Mouse (Mus musculus): ENCODE data around the gene Pde6h. TPM values are rescaled to one million over a fixed set of nuclear protein-coding genes. Genes with fewer than 3 reads are reported as not detected.

Gene Pde6h
- polyA plus RNA-seq, 1 experiment from 2014 or later, result 0.08 TPM

DNA sequence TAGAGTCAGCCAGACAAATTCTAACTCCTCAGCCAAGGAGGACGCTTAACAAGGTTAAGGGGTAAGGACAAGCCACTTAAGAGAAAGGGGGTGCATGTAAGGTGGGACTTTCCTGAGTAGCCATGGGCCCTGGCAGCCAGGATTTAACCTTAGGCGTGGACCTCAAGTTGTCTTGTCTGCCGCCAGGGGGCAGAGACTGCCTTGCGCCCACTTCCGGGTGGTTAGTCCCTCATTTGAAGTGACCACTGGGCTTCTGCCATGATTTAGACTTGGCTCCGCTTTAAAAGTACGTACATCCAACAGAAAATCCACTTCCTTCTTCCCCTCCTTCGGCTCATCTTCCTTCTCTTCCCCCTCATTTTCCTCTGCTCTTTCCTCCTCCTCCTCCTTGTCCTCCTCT, 71.9 kb downstream of the Pde6h start:
- ATAC-seq, result no peak
- Histone ChIP-seq H3K36me3 (ENCODE audit: control insufficient read depth, insufficient read depth, low read length) (no peaks in the 10 kb centered on the region), H3K9ac (ENCODE audit: low read depth, low read length) (no peak overlapping the region), H3K27me3 (ENCODE audit: control insufficient read depth, insufficient read depth, low read depth, low read length) (no peaks in the 10 kb centered on the region), H3K9me3 (replicated peaks; ENCODE audit: control insufficient read depth, low read length, poor library complexity, severe bottlenecking) (no peaks in the 10 kb centered on the region), H3K27ac (ENCODE audit: low read length) (no peak overlapping the region), H3K4me1 (ENCODE audit: control insufficient read depth, insufficient read depth, low read length) (peaks cover 7% of the 10 kb centered on the region), H3K4me2 (ENCODE audit: low read length) (no peak overlapping the region), H3K4me3 (ENCODE audit: low read depth, low read length) (no peak overlapping the region)
- 67% methylated on average over 8 of the region's 8 CpGs for WGBS

DNA sequence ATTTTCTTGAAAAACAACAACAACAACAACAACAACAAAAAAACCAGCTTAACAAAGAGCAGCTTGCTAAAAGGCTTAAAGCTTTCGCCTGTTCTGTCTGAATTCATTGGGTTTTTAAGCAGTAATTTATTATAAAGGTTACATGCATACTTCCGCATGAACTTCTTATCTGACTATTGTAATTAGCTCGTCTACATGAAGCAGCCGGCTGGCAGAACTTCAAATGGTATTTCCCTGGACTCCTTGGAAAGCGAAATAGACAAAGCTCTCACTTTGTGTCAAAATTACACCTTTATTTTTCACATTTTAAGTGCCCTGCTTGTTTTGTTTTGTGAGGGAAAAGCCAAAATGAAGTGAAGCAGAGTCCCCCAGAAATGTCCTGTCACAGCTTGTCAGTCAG, 72.7 kb downstream of the Pde6h start:
- Histone ChIP-seq H3K9me3 (replicated peaks; ENCODE audit: control insufficient read depth, low read length, poor library complexity, severe bottlenecking) (no peaks in the 10 kb centered on the region), H3K4me3 (ENCODE audit: low read depth, low read length) (no peak overlapping the region), H3K4me1 (ENCODE audit: control insufficient read depth, insufficient read depth, low read length) (peaks cover 5% of the 10 kb centered on the region), H3K27me3 (ENCODE audit: control insufficient read depth, insufficient read depth, low read depth, low read length) (no peaks in the 10 kb centered on the region), H3K36me3 (ENCODE audit: control insufficient read depth, insufficient read depth, low read length) (no peaks in the 10 kb centered on the region), H3K4me2 (ENCODE audit: low read length) (no peak overlapping the region), H3K9ac (ENCODE audit: low read depth, low read length) (no peak overlapping the region), H3K27ac (ENCODE audit: low read length) (no peak overlapping the region)
- WGBS, result 61% methylated on average over 5 of the region's 5 CpGs
- no peak for ATAC-seq

DNA sequence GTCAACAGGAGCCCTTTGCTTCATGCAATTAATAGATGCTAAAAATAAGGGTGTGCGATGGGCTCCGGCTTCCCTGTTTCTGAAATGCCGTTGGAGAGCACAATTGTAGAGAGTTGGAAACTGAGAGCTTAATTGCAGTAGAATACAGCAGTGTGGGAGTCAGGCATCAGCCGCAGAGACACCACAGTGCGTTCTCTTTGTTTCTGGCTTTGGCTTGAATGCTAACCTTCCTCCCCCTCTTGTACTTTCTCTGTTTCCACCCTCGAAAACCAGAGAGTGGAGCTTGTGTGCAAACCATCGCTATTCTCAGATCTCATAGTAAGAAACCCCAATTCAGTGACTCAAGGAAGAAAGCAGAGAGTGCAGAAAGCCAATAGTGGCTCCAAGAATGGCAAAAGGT, 74.5 kb downstream of the Pde6h start:
- H3K9me3 ChIP-seq (replicated peaks; ENCODE audit: control insufficient read depth, low read length, poor library complexity, severe bottlenecking), result no peaks in the 10 kb centered on the region
- no peak overlapping the region for H3K4me2 ChIP-seq (ENCODE audit: low read length)
- no peaks in the 10 kb centered on the region for H3K36me3 ChIP-seq (ENCODE audit: control insufficient read depth, insufficient read depth, low read length)
- no peak overlapping the region for H3K9ac ChIP-seq (ENCODE audit: low read depth, low read length)
- H3K27me3 ChIP-seq (ENCODE audit: control insufficient read depth, insufficient read depth, low read depth, low read length), result no peaks in the 10 kb centered on the region
- no peak overlapping the region for H3K27ac ChIP-seq (ENCODE audit: low read length)
- ATAC-seq, result no peak
- H3K4me3 ChIP-seq (ENCODE audit: low read depth, low read length), result no peak overlapping the region
- H3K4me1 ChIP-seq (ENCODE audit: control insufficient read depth, insufficient read depth, low read length), result peaks cover 5% of the 10 kb centered on the region; the same call in 1 of the 2 replicates
- 86% methylated on average over 7 of the region's 7 CpGs for WGBS

DNA sequence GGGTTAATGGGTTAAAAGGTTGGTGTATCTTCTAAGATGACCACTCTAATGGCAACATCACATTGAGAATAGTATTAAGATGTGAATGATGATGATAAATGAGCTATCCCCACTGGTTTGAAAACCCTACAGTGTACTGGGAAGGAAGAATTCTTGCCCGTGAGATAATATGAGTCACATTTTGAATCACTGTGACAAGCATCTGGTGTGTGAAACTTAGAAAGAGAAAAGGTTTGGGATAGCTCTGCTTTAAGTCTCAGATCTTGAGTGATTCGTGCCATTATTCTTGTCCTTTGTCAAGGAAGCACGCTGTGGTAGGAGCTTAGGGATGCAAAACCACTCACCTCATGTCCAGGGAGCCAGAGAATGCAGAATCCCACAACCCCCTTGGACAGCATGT, 75.4 kb downstream of the Pde6h start:
- H3K4me3 ChIP-seq (ENCODE audit: low read depth, low read length), result no peak overlapping the region
- 86% methylated on average over 3 of the region's 3 CpGs for WGBS

DNA sequence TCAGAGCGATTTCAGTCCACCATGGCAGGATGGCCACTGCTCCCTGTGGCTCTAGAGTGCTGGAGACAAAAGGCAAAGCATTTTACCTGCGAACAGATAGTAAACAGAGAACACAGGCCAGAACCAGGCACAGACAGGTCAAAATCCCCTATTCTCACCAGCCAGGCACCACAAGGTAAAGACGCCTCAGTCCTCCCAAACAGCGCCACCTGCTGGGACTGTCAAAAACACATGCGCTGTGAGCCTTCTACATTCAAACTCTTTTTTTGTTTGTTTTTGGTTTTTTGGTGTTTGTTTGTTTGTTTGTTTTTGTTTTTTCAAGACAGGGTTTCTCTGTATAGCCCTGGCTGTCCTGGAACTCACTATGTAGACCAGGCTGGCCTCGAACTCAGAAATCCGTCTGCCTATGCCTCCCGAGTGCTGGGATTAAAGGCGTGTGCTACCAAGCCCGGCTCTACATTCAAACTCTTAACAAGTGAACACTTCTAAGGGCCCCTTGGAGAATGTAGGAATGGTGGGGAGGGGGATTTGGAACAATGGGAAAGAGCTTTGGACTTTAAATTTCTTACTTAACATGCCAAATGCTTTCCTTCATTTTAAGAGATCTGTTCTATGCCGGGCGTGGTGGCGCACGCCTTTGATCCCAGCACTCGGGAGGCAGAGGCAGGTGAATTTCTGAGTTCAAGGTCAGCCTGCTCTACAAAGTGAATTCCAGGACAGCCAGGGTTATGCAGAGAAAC, 76.2 kb downstream of the Pde6h start:
- Histone ChIP-seq H3K9me3 (replicated peaks; ENCODE audit: control insufficient read depth, low read length, poor library complexity, severe bottlenecking) (no peaks in the 10 kb centered on the region), H3K4me2 (ENCODE audit: low read length) (no peak overlapping the region), H3K27me3 (ENCODE audit: control insufficient read depth, insufficient read depth, low read depth, low read length) (no peaks in the 10 kb centered on the region), H3K4me1 (ENCODE audit: control insufficient read depth, insufficient read depth, low read length) (peaks cover 5% of the 10 kb centered on the region; the same call in 1 of the 2 replicates), H3K4me3 (ENCODE audit: low read depth, low read length) (no peak overlapping the region), H3K36me3 (ENCODE audit: control insufficient read depth, insufficient read depth, low read length) (no peaks in the 10 kb centered on the region), H3K27ac (ENCODE audit: low read length) (no peak overlapping the region), H3K9ac (ENCODE audit: low read depth, low read length) (no peak overlapping the region)
- ATAC-seq, result no peak
- 90% methylated on average over 15 of the region's 15 CpGs for WGBS

More for the DNA sequence above, 75.4 kb downstream of the Pde6h start:
- H3K9ac ChIP-seq (ENCODE audit: low read depth, low read length), result no peak overlapping the region
- no peak overlapping the region for H3K4me2 ChIP-seq (ENCODE audit: low read length)
- H3K27ac ChIP-seq (ENCODE audit: low read length), result no peak overlapping the region
- H3K27me3 ChIP-seq (ENCODE audit: control insufficient read depth, insufficient read depth, low read depth, low read length), result no peaks in the 10 kb centered on the region
- ATAC-seq, result no peak
- no peaks in the 10 kb centered on the region for H3K9me3 ChIP-seq (replicated peaks; ENCODE audit: control insufficient read depth, low read length, poor library complexity, severe bottlenecking)
- H3K36me3 ChIP-seq (ENCODE audit: control insufficient read depth, insufficient read depth, low read length), result no peaks in the 10 kb centered on the region
- peaks cover 5% of the 10 kb centered on the region; the same call in 1 of the 2 replicates for H3K4me1 ChIP-seq (ENCODE audit: control insufficient read depth, insufficient read depth, low read length)

DNA sequence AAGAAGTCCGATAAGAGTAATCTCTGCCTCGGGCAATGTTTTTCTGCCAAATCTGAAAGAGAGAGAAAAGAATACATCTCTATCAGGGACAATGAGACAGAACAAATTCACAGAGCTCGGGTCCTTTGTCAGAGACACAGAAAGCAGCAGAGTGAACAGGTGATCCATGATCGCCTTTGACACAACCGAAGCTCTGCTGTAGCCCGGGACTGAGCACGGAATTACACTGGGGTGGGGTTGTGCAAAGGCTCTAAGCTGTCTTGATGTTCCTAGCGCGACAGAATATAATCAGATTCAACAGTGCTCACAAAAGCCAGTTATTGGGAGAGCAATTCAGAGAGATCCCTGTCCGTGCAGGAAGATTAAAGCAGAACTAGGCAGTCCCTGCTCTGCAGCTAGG, 77.1 kb downstream of the Pde6h start:
- WGBS, result 34% methylated on average over 10 of the region's 10 CpGs

DNA sequence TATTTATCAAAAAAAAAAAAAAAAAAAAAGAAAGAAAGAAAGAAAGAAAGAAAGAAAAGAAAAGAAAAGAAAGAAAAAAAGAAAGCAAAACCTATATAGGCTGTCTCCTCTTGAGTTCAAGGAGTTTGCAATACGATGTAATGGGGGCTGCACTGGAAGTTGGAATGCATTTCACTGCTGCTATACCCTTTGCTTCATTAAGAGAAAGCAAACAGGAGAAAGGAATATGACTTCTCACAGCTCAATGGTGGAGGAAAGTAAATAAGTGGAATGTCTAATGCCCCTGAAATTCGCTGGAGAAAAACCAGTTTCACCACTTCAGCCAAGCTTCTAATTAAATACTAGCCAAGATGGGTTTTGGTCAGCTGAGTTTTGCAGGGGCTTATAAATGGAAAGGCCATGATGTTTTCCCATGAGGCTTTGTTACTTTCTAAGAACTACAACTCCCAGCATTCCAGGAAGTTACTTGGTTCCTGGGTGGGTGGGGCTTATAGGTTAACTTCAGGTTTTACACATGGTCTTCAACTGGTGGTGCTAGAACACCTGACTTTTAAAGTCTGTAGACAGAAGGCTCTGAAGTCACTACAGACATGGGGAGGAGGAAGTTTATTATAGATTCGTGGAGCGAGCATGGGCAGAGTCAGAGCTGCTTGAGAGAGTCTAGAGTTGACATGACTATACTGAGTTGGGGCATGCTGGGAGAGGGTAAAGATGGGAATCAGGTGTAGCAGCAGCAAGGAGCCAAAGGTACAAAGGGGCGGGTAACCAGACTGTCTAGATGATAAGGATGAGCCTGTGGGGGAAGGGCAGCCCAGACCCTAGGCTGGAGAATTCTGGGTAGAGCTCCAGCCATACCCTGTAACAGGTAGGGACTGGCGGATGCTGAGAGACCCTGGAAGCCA, 77.9 kb downstream of the Pde6h start:
- peaks cover 5% of the 10 kb centered on the region; the same call in 1 of the 2 replicates for H3K4me1 ChIP-seq (ENCODE audit: control insufficient read depth, insufficient read depth, low read length)
- H3K4me3 ChIP-seq (ENCODE audit: low read depth, low read length), result no peak overlapping the region
- peak; percentile 30; the same call in 1 of the 2 replicates for ATAC-seq
- WGBS, result 81% methylated on average over 6 of the region's 6 CpGs
- H3K36me3 ChIP-seq (ENCODE audit: control insufficient read depth, insufficient read depth, low read length), result no peaks in the 10 kb centered on the region
- no peaks in the 10 kb centered on the region for H3K9me3 ChIP-seq (replicated peaks; ENCODE audit: control insufficient read depth, low read length, poor library complexity, severe bottlenecking)
- no peak overlapping the region for H3K27ac ChIP-seq (ENCODE audit: low read length)
- no peak overlapping the region for H3K4me2 ChIP-seq (ENCODE audit: low read length)
- H3K9ac ChIP-seq (ENCODE audit: low read depth, low read length), result no peak overlapping the region
- H3K27me3 ChIP-seq (ENCODE audit: control insufficient read depth, insufficient read depth, low read depth, low read length), result no peaks in the 10 kb centered on the region

More for the DNA sequence above, 77.1 kb downstream of the Pde6h start:
- ATAC-seq, result peak; percentile 66
- Histone ChIP-seq H3K4me1 (ENCODE audit: control insufficient read depth, insufficient read depth, low read length) (peaks cover 5% of the 10 kb centered on the region; the same call in 1 of the 2 replicates), H3K4me2 (ENCODE audit: low read length) (peak overlapping the region; percentile 22; the same call in 1 of the 2 replicates), H3K36me3 (ENCODE audit: control insufficient read depth, insufficient read depth, low read length) (no peaks in the 10 kb centered on the region), H3K27me3 (ENCODE audit: control insufficient read depth, insufficient read depth, low read depth, low read length) (no peaks in the 10 kb centered on the region), H3K9me3 (replicated peaks; ENCODE audit: control insufficient read depth, low read length, poor library complexity, severe bottlenecking) (no peaks in the 10 kb centered on the region), H3K4me3 (ENCODE audit: low read depth, low read length) (no peak overlapping the region), H3K9ac (ENCODE audit: low read depth, low read length) (peak overlapping the region; percentile 20; the same call in 1 of the 2 replicates), H3K27ac (ENCODE audit: low read length) (peak overlapping the region; percentile 42; the same call in 1 of the 2 replicates)

DNA sequence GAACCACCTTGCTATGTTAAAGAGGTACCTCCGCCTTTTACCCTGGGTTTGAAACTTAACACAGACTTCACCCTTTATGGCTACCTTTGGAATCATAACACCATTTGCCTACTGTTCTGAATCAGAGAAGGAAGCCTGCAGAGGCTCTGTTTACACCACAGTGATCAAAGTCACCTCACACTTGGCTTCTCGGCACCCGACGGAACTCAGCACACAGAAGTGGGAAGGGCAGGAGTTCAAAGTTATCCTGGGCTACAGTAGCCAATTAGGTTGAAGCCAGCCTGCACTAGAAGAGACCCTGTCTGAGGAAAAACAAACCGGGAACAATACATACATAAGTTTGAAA, 78.5 kb downstream of the Pde6h start:
- H3K4me2 ChIP-seq (ENCODE audit: low read length), result no peak overlapping the region
- H3K9me3 ChIP-seq (replicated peaks; ENCODE audit: control insufficient read depth, low read length, poor library complexity, severe bottlenecking), result no peaks in the 10 kb centered on the region
- no peak overlapping the region for H3K9ac ChIP-seq (ENCODE audit: low read depth, low read length)
- no peak overlapping the region for H3K27ac ChIP-seq (ENCODE audit: low read length)
- peaks cover 5% of the 10 kb centered on the region; the same call in 1 of the 2 replicates for H3K4me1 ChIP-seq (ENCODE audit: control insufficient read depth, insufficient read depth, low read length)
- 88% methylated on average over 5 of the region's 5 CpGs for WGBS
- ATAC-seq, result no peak
- no peak overlapping the region for H3K4me3 ChIP-seq (ENCODE audit: low read depth, low read length)
- no peaks in the 10 kb centered on the region for H3K36me3 ChIP-seq (ENCODE audit: control insufficient read depth, insufficient read depth, low read length)
- H3K27me3 ChIP-seq (ENCODE audit: control insufficient read depth, insufficient read depth, low read depth, low read length), result no peaks in the 10 kb centered on the region

DNA sequence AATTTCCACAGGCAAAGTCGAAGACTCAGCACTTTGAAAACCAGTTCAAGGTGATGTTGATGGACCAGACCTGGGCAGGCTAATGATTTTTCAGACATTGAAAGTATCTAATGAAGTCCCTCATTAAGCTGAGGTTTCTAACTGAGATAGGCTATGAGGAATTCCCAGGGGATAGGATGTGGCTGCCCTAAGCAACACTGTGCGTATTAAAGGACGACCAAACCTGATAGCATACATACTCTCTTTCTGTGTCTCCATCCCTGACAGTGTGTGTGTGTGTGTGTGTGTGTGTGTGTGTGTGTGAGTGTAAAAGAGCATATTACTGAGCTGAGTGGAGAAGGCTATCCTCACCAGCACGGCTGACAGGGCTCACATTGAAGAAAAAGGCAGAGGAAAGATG, 80.7 kb downstream of the Pde6h start:
- peak; percentile 47; the same call in 1 of the 2 replicates for ATAC-seq
- Histone ChIP-seq H3K4me2 (ENCODE audit: low read length) (no peak overlapping the region), H3K4me3 (ENCODE audit: low read depth, low read length) (no peak overlapping the region), H3K4me1 (ENCODE audit: control insufficient read depth, insufficient read depth, low read length) (peaks cover 5% of the 10 kb centered on the region; the same call in 1 of the 2 replicates), H3K36me3 (ENCODE audit: control insufficient read depth, insufficient read depth, low read length) (no peaks in the 10 kb centered on the region), H3K9ac (ENCODE audit: low read depth, low read length) (no peak overlapping the region), H3K27me3 (ENCODE audit: control insufficient read depth, insufficient read depth, low read depth, low read length) (no peaks in the 10 kb centered on the region), H3K27ac (ENCODE audit: low read length) (no peak overlapping the region), H3K9me3 (replicated peaks; ENCODE audit: control insufficient read depth, low read length, poor library complexity, severe bottlenecking) (no peaks in the 10 kb centered on the region)
- WGBS, result 69% methylated on average over 4 of the region's 4 CpGs

Data from midbrain, embryonic 16.5 days (tissue).